16 mouse cellular contexts compared by ENCODE assay signal in the genomic region with DNA sequence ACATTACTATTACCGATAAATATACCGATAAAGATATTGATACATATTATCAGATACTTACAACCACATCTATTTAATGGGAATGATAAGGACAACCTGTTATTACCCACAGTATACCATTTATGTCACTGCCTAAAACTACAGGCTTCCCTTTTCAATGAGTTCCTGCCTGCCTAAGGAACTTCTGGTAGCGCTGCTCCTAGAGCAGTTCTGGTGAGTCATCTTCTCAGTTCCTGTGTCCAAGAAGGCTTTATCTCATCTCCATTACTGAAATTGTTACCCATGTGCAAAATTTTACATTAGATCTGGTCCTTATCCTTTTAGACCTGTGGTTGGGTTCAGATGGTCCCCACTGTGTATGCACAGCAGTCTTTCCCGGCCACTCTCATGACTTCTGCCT.
"Had no signal": no experiment of that assay in that cellular context is flagged by ENCODE, and none has a peak within 500 bp of the region (broad histone marks: within the 10 kb centered on the region; RNA-seq: fewer than 3 reads in every experiment).

No protein-coding gene starts in this region.

- H3K27ac ChIP-seq: neural tube, embryonic 13.5 days; neural tube, embryonic 15.5 days; stomach, embryonic 15.5 days; stomach, postnatal 0 days had no signal

- H3K4me3 ChIP-seq: neural tube, embryonic 13.5 days; neural tube, embryonic 15.5 days; stomach, embryonic 15.5 days had no signal

- DNase-seq: retina, postnatal 1 day; right cerebral cortex, adult 18-20 months; right cerebral cortex, postnatal 14 days; right cerebral cortex, postnatal 25 days; right cerebral cortex, postnatal 4 days; spleen, adult 18-20 months; thymus, adult 18-20 months; thymus, adult 2 months; thymus, postnatal 14 days; thymus, postnatal 25 days; thymus, postnatal 36 days; thymus, postnatal 4 days had no signal

- H3K36me3 ChIP-seq: neural tube, embryonic 13.5 days; neural tube, embryonic 15.5 days; stomach, embryonic 15.5 days had no signal

- H3K4me1 ChIP-seq: neural tube, embryonic 13.5 days; neural tube, embryonic 15.5 days; stomach, embryonic 15.5 days had no signal

- H3K9me3 ChIP-seq: neural tube, embryonic 13.5 days; neural tube, embryonic 15.5 days; stomach, embryonic 15.5 days had no signal

- H3K27me3 ChIP-seq: neural tube, embryonic 13.5 days; neural tube, embryonic 15.5 days; stomach, embryonic 15.5 days had no signal
